Mouse (Mus musculus): ENCODE data around the gene Enox2. TPM values are rescaled to one million over a fixed set of nuclear protein-coding genes. Genes with fewer than 3 reads are reported as not detected.

The Enox2 gene
- 8.9 and 9.3 TPM in 2 replicates for polyA plus RNA-seq (2012; rRNA removed)

GRCm38 (mm10) chrX:49287700-49288563 is at the start of gene Enox2:
Gene Enox2, minus strand, starts transcription at chrX:49288259.
- peak; percentile 98 for DNase-seq (ENCODE audit: low read depth)
- TF ChIP-seq POLR2A (IDR thresholded peaks at IDR 0.05; ENCODE audit: borderline replicate concordance, extremely low read depth, insufficient read depth, insufficient read length, poor library complexity, severe bottlenecking) (peak; percentile 74; the same call in 1 of the 2 replicates), CTCF (IDR thresholded peaks at IDR 0.05; ENCODE audit: borderline replicate concordance, extremely low read depth, insufficient read depth, insufficient read length) (no peak)

- DNase-seq (ENCODE audit: low read depth), result peak; percentile 22
- TF ChIP-seq POLR2A (IDR thresholded peaks at IDR 0.05; ENCODE audit: borderline replicate concordance, extremely low read depth, insufficient read depth, insufficient read length, poor library complexity, severe bottlenecking), result no peak
- peak; percentile 39; the same call in 1 of the 2 replicates for TF ChIP-seq CTCF (IDR thresholded peaks at IDR 0.05; ENCODE audit: borderline replicate concordance, extremely low read depth, insufficient read depth, insufficient read length)
These were observed 21.4 kb upstream of the Enox2 start for GRCm38 (mm10) chrX:49309496-49309895.

GRCm38 (mm10) chrX:49306659-49307058 is 18.6 kb upstream of the Enox2 start:
- peak; percentile 61 for DNase-seq (ENCODE audit: low read depth)
- peak; percentile 61; the same call in 1 of the 2 replicates for TF ChIP-seq CTCF (IDR thresholded peaks at IDR 0.05; ENCODE audit: borderline replicate concordance, extremely low read depth, insufficient read depth, insufficient read length)
- no peak for TF ChIP-seq POLR2A (IDR thresholded peaks at IDR 0.05; ENCODE audit: borderline replicate concordance, extremely low read depth, insufficient read depth, insufficient read length, poor library complexity, severe bottlenecking)

- no peak for DNase-seq (ENCODE audit: low read depth)
- no peak for TF ChIP-seq CTCF (IDR thresholded peaks at IDR 0.05; ENCODE audit: borderline replicate concordance, extremely low read depth, insufficient read depth, insufficient read length)
- no peak for TF ChIP-seq POLR2A (IDR thresholded peaks at IDR 0.05; ENCODE audit: borderline replicate concordance, extremely low read depth, insufficient read depth, insufficient read length, poor library complexity, severe bottlenecking)
These were observed 8.0 kb downstream of the Enox2 start for GRCm38 (mm10) chrX:49279918-49280586.

- DNase-seq (ENCODE audit: low read depth), result peak; percentile 78
- TF ChIP-seq POLR2A (IDR thresholded peaks at IDR 0.05; ENCODE audit: borderline replicate concordance, extremely low read depth, insufficient read depth, insufficient read length, poor library complexity, severe bottlenecking) (no peak), CTCF (IDR thresholded peaks at IDR 0.05; ENCODE audit: borderline replicate concordance, extremely low read depth, insufficient read depth, insufficient read length) (no peak)
These were observed 14.5 kb downstream of the Enox2 start for GRCm38 (mm10) chrX:49273487-49274042.

GRCm38 (mm10) chrX:49250816-49251215 is 37.2 kb downstream of the Enox2 start:
- TF ChIP-seq POLR2A (IDR thresholded peaks at IDR 0.05; ENCODE audit: borderline replicate concordance, extremely low read depth, insufficient read depth, insufficient read length, poor library complexity, severe bottlenecking), result no peak
- TF ChIP-seq CTCF (IDR thresholded peaks at IDR 0.05; ENCODE audit: borderline replicate concordance, extremely low read depth, insufficient read depth, insufficient read length), result no peak
- no peak for DNase-seq (ENCODE audit: low read depth)

- no peak for TF ChIP-seq POLR2A (IDR thresholded peaks at IDR 0.05; ENCODE audit: borderline replicate concordance, extremely low read depth, insufficient read depth, insufficient read length, poor library complexity, severe bottlenecking)
- TF ChIP-seq CTCF (IDR thresholded peaks at IDR 0.05; ENCODE audit: borderline replicate concordance, extremely low read depth, insufficient read depth, insufficient read length), result no peak
These were observed 62.1 kb downstream of the Enox2 start for GRCm38 (mm10) chrX:49225792-49226426.

GRCm38 (mm10) chrX:49216422-49216821 is 71.6 kb downstream of the Enox2 start:
- DNase-seq (ENCODE audit: low read depth), result peak; percentile 29

More at GRCm38 (mm10) chrX:49225792-49226426, 62.1 kb downstream of the Enox2 start:
- peak; percentile 11 for DNase-seq (ENCODE audit: low read depth)

GRCm38 (mm10) chrX:49196386-49196785 is 91.7 kb downstream of the Enox2 start:
- no peak for TF ChIP-seq POLR2A (IDR thresholded peaks at IDR 0.05; ENCODE audit: borderline replicate concordance, extremely low read depth, insufficient read depth, insufficient read length, poor library complexity, severe bottlenecking)
- TF ChIP-seq CTCF (IDR thresholded peaks at IDR 0.05; ENCODE audit: borderline replicate concordance, extremely low read depth, insufficient read depth, insufficient read length), result no peak
- no peak for DNase-seq (ENCODE audit: low read depth)

More at GRCm38 (mm10) chrX:49216422-49216821, 71.6 kb downstream of the Enox2 start:
- TF ChIP-seq CTCF (IDR thresholded peaks at IDR 0.05; ENCODE audit: borderline replicate concordance, extremely low read depth, insufficient read depth, insufficient read length), result no peak
- TF ChIP-seq POLR2A (IDR thresholded peaks at IDR 0.05; ENCODE audit: borderline replicate concordance, extremely low read depth, insufficient read depth, insufficient read length, poor library complexity, severe bottlenecking), result no peak

- TF ChIP-seq CTCF (IDR thresholded peaks at IDR 0.05; ENCODE audit: borderline replicate concordance, extremely low read depth, insufficient read depth, insufficient read length) (no peak), POLR2A (IDR thresholded peaks at IDR 0.05; ENCODE audit: borderline replicate concordance, extremely low read depth, insufficient read depth, insufficient read length, poor library complexity, severe bottlenecking) (no peak)
- DNase-seq (ENCODE audit: low read depth), result no peak
These were observed 106.9 kb downstream of the Enox2 start for GRCm38 (mm10) chrX:49181136-49181535.

Data from brain, embryonic 14.5 days (tissue).